Mouse (Mus musculus): ENCODE results near the gene 1700014D04Rik.
"Not testable (repeated sequence)": the region's sequence is repeated elsewhere in the genome, so short reads cannot be mapped to it uniquely, and the experiment has no call there.

Gene 1700014D04Rik

GRCm38 (mm10) chr13:59746711-59747110 lies at the start of gene 1700014D04Rik:
Gene 1700014D04Rik (minus strand): TSS chr13:59746752.
- DNase-seq (ENCODE audit: low spot score in 2 of 2): no peak

DNA sequence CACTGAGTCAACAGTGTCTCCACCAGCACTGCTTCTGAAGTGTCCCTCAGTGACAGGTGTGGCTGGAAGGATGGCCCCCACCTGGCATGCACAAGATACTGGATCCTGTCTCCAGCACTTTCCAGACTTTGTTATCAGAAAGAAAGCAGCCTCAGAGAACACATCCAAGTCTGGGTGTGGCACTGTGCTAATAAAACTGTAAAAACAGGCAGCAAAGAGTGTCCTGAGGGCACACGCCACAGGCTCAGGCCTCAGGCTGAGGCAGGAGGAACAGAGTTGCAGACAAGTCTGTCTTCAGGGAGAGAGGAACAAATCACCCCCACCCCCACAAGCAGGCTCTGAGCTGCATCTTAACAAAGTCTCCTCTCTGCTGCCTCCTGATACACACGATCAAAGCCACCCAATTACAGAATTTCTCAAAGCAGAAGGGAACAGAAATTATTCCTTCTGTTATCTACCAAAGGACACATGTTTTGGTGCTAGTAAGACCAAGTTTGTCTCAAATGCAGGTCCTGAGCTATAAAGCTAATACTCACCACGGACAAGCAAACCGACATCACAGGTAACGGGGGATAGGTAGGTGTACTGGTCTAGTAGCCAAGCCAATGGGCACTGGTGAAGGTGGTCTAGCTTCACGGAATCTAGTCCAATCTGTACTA lies 49.4 kb upstream of the 1700014D04Rik start:
- no peak for DNase-seq (ENCODE audit: low spot score in 2 of 2)

GRCm38 (mm10) chr13:59794786-59795185 lies 48.2 kb upstream of the 1700014D04Rik start:
- DNase-seq (ENCODE audit: low spot score in 2 of 2): no peak

DNA sequence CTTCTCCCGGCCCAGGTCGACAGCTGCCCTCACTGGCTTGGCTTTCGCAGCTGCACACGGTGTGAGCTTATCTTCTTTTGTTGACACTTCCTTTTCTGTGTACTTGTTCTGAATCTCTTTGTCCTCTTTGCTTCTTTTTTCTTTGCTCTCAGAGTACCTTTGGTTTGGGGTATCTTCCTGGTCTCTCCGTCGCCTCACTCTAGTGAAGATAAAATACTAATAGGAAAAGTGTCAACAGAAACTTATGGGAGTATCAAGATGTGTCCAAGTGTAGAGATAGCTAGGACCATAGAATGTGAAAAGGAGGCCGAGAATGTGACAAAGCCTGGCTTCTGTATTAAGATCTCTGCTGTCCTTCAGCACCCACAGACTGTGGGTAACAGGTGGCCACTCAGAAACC lies 35.6 kb upstream of the 1700014D04Rik start, which contains the start of gene Gm49354:
Gm49354 (minus strand) TSS at position 101 of the 400 bp plus-strand sequence.
- DNase-seq (ENCODE audit: low spot score in 2 of 2): no peak

GRCm38 (mm10) chr13:59779744-59780264 lies 33.3 kb upstream of the 1700014D04Rik start:
- not testable (repeated sequence) for DNase-seq (ENCODE audit: low spot score in 2 of 2)

DNA sequence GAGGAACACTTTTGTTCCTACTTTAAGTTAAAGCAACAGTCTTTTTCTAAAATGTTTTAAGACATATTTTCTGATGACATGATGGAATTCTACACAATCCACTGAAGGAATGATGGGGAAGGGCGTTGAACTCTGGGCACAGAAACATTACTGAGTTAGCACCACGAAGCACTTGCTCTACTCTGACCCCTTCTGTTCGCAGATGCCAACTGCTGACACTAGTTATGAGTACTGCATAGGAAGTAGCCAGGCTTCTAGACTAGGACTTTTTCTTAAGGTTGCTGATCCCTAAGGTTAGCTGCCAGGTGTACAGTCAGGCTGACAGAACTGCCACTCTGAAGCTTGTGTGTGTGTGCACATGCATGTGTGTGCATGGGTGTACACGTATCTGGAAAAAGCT lies 32.7 kb upstream of the 1700014D04Rik start:
- DNase-seq (ENCODE audit: low spot score in 2 of 2): no peak

- DNase-seq (ENCODE audit: low spot score in 2 of 2): no peak
These were observed 28.6 kb upstream of the 1700014D04Rik start for GRCm38 (mm10) chr13:59775168-59775567.

GRCm38 (mm10) chr13:59771257-59771656 lies 24.7 kb upstream of the 1700014D04Rik start:
- peak; percentile 37 to 76 for DNase-seq (ENCODE audit: low spot score in 2 of 2)

DNA sequence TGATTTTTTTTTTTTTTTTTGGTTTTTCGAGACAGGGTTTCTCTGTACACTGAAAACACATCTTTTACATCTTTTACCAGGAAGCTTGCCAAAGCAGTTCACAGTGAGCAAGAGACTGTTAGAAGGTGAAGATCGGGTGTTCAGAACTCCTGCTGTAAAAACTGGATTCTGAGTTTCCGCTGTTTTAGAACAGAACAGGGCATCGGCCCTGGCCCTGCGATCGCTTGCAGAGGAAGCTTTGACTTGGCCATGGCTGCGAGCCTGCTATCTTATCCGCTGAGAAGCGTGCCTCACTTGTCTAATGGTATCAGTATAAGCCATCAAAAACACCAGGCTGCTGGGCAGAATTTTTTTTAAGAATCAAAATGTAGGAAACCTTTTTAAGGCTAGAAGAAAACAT lies 24.3 kb upstream of the 1700014D04Rik start:
- DNase-seq (ENCODE audit: low spot score in 2 of 2): no peak

DNA sequence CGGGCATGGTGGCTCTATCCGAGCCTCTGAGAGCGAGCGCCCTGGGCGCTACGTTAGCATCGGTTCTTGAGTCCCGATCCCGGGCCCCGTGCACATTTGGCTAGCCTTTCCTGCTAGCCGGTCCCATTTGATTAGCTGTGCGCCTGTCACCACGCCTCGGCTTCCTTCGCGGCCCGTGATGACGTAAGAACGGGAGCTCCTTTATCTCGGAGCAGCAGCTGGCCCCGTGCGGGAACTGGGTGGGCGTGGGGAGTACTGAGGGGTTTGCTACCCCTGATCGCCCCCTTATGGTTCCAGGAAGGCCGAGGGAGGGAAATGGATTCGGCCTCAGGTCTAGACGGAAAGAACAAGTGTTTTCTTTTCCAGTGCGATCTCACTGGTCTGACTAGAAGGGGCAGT lies 23.6 kb upstream of the 1700014D04Rik start:
- peak; percentile 65 to 80 for DNase-seq (ENCODE audit: low spot score in 2 of 2)

DNA sequence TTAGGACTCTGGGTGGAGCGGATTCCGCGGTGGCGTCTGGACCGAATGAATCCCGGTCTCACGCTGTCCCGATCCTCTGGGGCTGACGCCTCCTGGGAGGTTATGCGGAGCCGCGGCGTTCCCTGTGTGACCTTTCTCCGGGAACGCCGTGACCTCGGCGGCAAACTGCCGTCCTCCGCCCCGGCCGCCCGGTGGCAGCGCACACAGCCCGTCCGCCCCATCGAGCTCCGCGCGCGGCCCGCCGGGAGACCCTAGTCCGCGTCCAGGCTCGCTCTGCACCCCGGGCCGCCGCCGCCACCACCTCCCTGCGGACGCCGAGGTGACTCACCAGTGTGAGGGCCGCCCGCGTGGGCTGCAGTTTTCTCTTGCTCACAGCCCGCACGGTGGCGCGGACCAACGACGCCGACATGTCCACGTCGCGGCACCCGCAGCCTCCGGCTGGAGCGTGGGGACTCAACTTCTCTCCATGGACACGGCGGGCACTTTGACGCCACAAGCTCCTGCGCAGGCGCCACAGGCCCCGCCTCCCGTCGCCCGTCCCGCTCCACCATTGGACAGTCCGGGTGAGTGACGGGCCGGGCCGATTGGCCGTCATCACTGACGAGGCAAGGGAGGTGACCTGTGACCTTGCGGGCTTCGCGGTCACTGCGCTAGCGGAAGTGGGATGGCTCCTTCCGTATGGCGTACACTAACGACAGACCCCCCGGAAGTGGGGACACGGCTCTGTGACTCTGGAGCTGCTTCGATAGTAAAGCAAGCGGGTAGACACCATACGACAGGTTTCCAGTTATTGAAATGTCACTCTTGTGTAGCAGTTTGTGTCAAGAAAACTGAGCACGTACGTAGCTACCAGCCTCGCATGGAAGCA lies 23.0 kb upstream of the 1700014D04Rik start, which contains the start of gene Isca1:
Isca1 (minus strand) TSS at position 515 of the 868 bp plus-strand sequence.
- DNase-seq (ENCODE audit: low spot score in 2 of 2): peak; percentile 99

DNA sequence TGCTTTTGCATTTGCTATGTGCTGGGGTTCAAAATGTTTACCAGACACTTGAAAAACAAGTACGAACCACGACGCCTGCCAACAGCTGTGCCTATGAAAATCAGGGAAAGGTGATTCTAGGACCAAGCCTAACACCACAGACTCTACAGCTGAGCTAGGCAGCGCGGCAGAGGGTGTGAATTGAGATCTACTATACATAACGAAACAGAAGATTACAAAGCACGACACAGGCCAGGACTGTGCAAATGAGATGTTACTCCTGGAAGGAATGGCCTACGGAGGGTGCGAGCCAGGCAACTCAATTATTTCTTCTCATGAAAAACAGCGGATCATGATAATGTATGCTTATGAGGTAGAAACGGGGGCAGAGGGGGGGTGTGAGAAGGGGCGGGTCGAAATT lies 22.0 kb upstream of the 1700014D04Rik start:
- DNase-seq (ENCODE audit: low spot score in 2 of 2): no peak

DNA sequence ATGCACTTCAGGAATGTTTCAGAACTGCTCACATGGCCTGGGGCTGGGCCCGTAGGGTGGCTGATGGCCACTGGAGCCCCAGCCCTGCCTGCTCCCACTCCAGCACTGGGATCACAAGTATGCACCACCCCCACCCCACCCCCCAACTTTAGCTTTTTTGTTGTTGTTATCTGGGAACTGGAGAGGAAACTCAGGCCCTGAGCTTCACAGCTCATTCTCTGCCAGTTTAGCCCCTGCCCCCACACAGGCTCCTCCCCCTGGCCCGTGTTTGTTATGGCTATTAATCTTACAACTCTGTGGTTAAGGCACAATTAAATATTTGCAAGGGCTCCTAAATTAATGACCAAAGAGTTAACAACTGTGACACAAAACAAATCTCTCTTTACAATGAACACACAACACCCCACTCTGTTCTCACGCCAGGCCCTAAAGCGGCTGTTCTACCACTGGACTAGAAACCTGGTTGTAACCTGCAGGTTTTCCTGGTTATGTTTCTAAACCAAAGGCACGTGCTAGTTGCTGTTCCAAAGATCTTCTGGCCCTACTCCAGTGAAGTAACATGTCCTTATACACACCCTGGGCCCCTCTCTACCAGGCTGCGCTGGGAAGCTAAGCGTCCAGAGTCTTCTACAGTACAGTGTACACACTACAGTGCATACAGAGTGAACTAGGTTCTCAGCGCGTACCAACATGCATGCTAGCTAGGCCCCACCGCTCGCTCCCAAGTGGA lies 20.4 kb upstream of the 1700014D04Rik start:
- DNase-seq (ENCODE audit: low spot score in 2 of 2): peak in 1 of 2 experiments; percentile 32

GRCm38 (mm10) chr13:59762791-59763190 lies 16.2 kb upstream of the 1700014D04Rik start:
- DNase-seq (ENCODE audit: low spot score in 2 of 2): no peak

DNA sequence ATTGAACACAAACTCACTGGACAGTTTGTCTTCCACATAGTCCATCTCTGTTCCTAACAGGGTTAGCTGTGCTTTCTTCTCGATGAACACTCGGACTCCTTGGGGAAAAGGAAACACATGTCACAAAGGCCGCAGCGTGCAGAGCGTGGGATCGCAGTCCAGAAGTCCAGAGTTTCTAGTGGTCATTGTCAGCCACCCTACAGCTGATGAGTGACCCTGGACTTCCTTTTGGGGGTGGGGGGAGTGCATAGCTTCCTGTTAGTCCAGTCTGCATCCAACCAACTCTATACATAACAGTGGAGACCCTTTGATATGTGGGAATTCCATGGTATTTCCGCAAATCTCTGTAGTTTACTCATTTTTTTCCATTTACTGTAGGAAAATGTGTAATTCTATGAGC lies 10.4 kb upstream of the 1700014D04Rik start:
- no peak for DNase-seq (ENCODE audit: low spot score in 2 of 2)

GRCm38 (mm10) chr13:59750310-59750709 lies 3.8 kb upstream of the 1700014D04Rik start:
- no peak for DNase-seq (ENCODE audit: low spot score in 2 of 2)

DNA sequence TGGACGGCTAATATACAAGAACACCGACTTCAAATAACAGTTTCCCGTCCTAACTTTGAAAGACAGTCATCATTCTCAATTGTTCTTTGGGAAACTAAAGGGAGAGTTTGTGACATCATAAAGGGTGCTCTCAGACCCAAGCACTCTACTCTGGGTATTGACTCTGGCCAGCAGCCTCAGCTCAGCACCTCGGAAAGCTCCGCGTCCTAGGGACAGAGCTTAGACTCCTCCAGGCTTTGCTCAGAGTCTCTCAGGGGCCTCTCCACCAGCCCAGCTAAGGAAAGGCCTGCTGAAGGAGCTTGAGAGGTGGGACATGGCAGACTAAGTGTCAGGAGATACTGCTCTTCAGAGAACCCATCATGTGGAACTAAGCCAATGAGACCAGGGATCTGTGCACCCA lies 388 bp downstream of the 1700014D04Rik start:
- no peak for DNase-seq (ENCODE audit: low spot score in 2 of 2)

GRCm38 (mm10) chr13:59745462-59745861 lies 1.1 kb downstream of the 1700014D04Rik start:
- DNase-seq (ENCODE audit: low spot score in 2 of 2): no peak

DNA sequence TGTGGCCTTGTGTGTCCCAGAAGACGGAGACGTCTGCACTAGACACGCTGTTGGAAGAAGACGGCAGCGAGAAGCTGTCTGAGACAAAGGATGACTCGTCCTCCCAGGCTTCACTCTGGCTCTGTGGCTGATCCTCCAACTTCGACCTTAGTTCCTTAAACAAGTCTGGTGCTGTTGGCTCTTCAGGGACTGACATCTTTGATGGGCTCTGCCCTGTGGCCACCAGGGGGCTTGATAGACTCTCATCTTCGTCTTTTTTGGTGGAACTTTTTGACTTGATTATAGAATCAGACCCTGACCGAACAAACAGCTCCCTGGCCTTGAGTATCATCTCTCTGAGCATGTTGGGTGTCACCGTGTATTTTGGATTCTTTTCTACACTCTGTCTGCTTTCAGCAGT lies 4.9 kb downstream of the 1700014D04Rik start:
- DNase-seq (ENCODE audit: low spot score in 2 of 2): no peak

- peak in 1 of 2 experiments; percentile 26 for DNase-seq (ENCODE audit: low spot score in 2 of 2)
These were observed 5.5 kb downstream of the 1700014D04Rik start for GRCm38 (mm10) chr13:59741096-59741495.

DNA sequence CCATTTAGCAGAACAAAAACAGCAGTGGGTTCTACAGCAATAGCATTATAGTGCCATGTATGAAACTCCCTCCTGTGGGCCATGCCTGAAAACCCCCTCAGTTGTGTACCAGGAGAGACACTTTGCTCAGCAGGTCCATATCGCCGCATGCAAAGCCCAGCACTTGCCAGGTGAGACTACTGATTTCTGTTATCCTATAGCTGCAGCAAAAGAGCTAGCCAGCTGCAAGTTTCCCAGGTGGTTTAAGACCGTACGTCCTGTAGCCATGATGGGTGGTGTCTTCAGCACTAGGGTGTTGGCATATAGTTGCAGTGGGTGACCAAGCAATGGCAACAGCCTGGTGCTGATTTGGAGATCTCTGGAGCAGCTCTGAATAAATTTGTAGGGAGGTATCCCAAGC lies 7.2 kb downstream of the 1700014D04Rik start:
- no peak for DNase-seq (ENCODE audit: low spot score in 2 of 2)

GRCm38 (mm10) chr13:59738455-59738854 lies 8.1 kb downstream of the 1700014D04Rik start:
- no peak for DNase-seq (ENCODE audit: low spot score in 2 of 2)

All from urinary bladder, postnatal 36 days (tissue).